Mouse (Mus musculus): Measurements from ENCODE around the gene Gm10282.
A peak's percentile ranks its signal among the peaks of the same experiment; 100 is the strongest.

Gm10282 gene

GRCm38 (mm10) chr8:72262756-72263155, 42.3 kb downstream of the Gm10282 start:
- no peak for DNase-seq (ENCODE audit: low read depth, low spot score)

GRCm38 (mm10) chr8:72261872-72262271, 43.2 kb downstream of the Gm10282 start:
- DNase-seq (ENCODE audit: low read depth, low spot score) = no peak

DNA sequence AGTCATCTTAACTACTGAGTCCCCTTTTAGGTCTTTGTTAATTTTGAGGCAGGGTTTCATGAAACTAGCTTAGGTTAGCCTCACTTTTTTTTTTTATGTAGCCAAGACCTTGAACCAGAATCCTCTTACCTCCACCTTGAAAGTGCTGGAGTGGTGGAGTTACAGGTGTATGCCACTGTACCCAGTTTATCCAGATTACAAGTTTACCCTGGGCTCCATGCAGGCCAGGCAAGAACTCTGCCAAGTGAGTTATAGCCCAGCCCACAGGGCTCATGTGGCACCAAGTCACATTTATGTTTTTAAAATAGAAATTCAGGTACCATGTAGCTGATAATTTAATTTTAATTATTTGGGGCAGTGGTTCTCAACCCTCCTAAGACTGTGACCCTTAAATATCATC, 43.6 kb downstream of the Gm10282 start:
- DNase-seq (ENCODE audit: low read depth, low spot score) = no peak

- peak; percentile 72 for DNase-seq (ENCODE audit: low read depth, low spot score)
These were observed 44.0 kb downstream of the Gm10282 start for GRCm38 (mm10) chr8:72261019-72261418.

DNA sequence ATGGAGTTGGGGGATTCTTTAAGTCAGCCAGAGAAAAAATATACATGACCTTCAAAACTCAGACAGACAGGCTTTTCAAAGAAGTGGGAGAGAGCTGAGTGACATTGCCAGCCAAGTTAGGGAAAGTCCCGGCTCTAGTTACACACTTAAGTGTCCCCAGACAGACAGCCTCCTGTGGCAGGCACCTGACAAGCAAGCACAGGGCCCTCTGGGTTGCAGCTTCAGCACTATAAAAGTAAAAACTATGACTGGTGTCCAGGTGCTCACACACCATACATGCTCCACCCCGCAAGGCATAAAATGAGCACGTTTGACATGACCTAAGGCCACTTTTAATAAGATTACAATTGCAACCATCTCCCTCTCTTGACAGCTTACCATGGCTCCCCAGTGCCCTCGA, 44.5 kb downstream of the Gm10282 start:
- no peak for DNase-seq (ENCODE audit: low read depth, low spot score)

GRCm38 (mm10) chr8:72259862-72260261, 45.2 kb downstream of the Gm10282 start:
- DNase-seq (ENCODE audit: low read depth, low spot score) = no peak

- no peak for DNase-seq (ENCODE audit: low read depth, low spot score)
These were observed 47.2 kb downstream of the Gm10282 start for GRCm38 (mm10) chr8:72257902-72258238.

GRCm38 (mm10) chr8:72257171-72257901, 47.7 kb downstream of the Gm10282 start:
- peak; percentile 25 for DNase-seq (ENCODE audit: low read depth, low spot score)
